Mouse (Mus musculus): ENCODE measurements around the gene Adssl1. TPM values are rescaled to one million over a fixed set of nuclear protein-coding genes. Genes with fewer than 3 reads are reported as not detected.

The Adssl1 gene
- polyA plus RNA-seq, 1 experiment from 2014 or later, result 4.7 TPM

DNA sequence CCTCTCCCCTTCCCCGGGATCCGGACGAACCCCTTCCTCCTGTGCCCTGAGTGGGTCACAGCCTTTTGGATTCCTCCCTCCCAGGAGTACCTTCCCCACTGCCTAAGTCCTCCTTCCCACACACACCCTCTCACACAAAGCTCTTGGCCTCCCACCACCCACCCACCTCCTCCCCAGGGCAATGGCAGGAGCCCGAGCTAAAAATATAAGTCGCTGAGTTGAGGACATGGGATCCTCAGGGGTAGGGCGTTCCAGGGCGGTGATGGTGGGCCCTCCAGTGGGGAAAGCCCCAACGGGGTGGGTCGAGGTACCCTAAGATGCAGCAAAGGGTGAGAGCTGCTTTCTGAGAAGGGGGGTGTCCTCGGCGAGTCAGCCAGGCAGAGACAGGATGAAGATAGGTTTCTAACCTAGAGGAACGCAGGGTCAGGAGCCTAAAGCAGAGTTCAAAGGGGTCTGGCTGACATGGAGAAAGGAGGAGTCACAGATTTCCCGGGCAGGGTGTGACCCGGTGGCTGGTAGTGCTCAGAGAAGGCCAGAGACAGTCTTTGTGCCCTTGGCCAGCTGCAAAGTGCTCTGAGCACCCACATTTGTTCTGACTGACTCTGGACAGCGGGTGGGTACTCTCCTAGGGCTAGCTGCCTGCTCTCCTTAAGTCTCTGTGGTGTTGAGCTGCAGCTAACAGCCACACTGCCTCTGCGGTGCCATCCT, 663 bp downstream of the Adssl1 start:
- Histone ChIP-seq H3K4me2 (replicated peaks; ENCODE audit: low read depth) (peak overlapping the region; percentile 94), H3K27ac (replicated peaks) (no peak overlapping the region), H3K4me3 (ENCODE audit: low read depth, low read length) (peak overlapping the region; percentile 50), H3K36me3 (ENCODE audit: control insufficient read depth, insufficient read depth, low read length) (no peaks in the 10 kb centered on the region), H3K9ac (ENCODE audit: low read length) (peak overlapping the region; percentile 61), H3K9me3 (ENCODE audit: control insufficient read depth, low read length) (no peaks in the 10 kb centered on the region), H3K4me1 (replicated peaks; ENCODE audit: control insufficient read depth, insufficient read depth) (no peaks in the 10 kb centered on the region; the same call in 1 of the 2 replicates), H3K27me3 (ENCODE audit: control insufficient read depth, insufficient read depth, low read length) (no peaks in the 10 kb centered on the region)
- ATAC-seq (ENCODE audit: low FRiP score, low TSS enrichment) (no peak), DNase-seq (ENCODE audit: low spot score) (no peak)
- 23% methylated on average over 16 of the region's 16 CpGs for WGBS
- TF ChIP-seq EP300 (optimal IDR thresholded peaks at IDR 0.05) (no peak), CTCF (IDR thresholded peaks at IDR 0.05; ENCODE audit: low read depth) (no peak)

- 89% methylated on average over 3 of the region's 3 CpGs for WGBS
- Histone ChIP-seq H3K27ac (replicated peaks) (no peak overlapping the region), H3K4me2 (replicated peaks; ENCODE audit: low read depth) (no peak overlapping the region), H3K9ac (ENCODE audit: low read length) (no peak overlapping the region), H3K36me3 (ENCODE audit: control insufficient read depth, insufficient read depth, low read length) (no peaks in the 10 kb centered on the region), H3K9me3 (ENCODE audit: control insufficient read depth, low read length) (no peaks in the 10 kb centered on the region), H3K27me3 (ENCODE audit: control insufficient read depth, insufficient read depth, low read length) (no peaks in the 10 kb centered on the region), H3K4me1 (replicated peaks; ENCODE audit: control insufficient read depth, insufficient read depth) (peaks cover 2% of the 10 kb centered on the region; the same call in 1 of the 2 replicates), H3K4me3 (ENCODE audit: low read depth, low read length) (no peak overlapping the region)
- ATAC-seq (ENCODE audit: low FRiP score, low TSS enrichment) (no peak), DNase-seq (ENCODE audit: low spot score) (no peak)
- TF ChIP-seq EP300 (optimal IDR thresholded peaks at IDR 0.05) (no peak), CTCF (IDR thresholded peaks at IDR 0.05; ENCODE audit: low read depth) (no peak)
These were observed 2.1 kb downstream of the Adssl1 start for GRCm38 (mm10) chr12:112621900-112622299.

GRCm38 (mm10) chr12:112623742-112624141, 3.9 kb downstream of the Adssl1 start:
- H3K9me3 ChIP-seq (ENCODE audit: control insufficient read depth, low read length), result no peaks in the 10 kb centered on the region
- H3K9ac ChIP-seq (ENCODE audit: low read length), result no peak overlapping the region
- peaks cover 4% of the 10 kb centered on the region; the same call in 1 of the 2 replicates for H3K4me1 ChIP-seq (replicated peaks; ENCODE audit: control insufficient read depth, insufficient read depth)
- H3K4me3 ChIP-seq (ENCODE audit: low read depth, low read length), result no peak overlapping the region
- H3K27me3 ChIP-seq (ENCODE audit: control insufficient read depth, insufficient read depth, low read length), result no peaks in the 10 kb centered on the region
- no peak overlapping the region for H3K27ac ChIP-seq (replicated peaks)
- DNase-seq (ENCODE audit: low spot score), result peak; percentile 78
- no peak overlapping the region for H3K4me2 ChIP-seq (replicated peaks; ENCODE audit: low read depth)
- H3K36me3 ChIP-seq (ENCODE audit: control insufficient read depth, insufficient read depth, low read length), result no peaks in the 10 kb centered on the region
- TF ChIP-seq CTCF (IDR thresholded peaks at IDR 0.05; ENCODE audit: low read depth) (peak; percentile 93), EP300 (optimal IDR thresholded peaks at IDR 0.05) (no peak)
- 18% methylated on average over 2 of the region's 2 CpGs for WGBS
- ATAC-seq (ENCODE audit: low FRiP score, low TSS enrichment), result peak; percentile 8; the same call in 1 of the 2 replicates

- TF ChIP-seq EP300 (optimal IDR thresholded peaks at IDR 0.05), result no peak
- TF ChIP-seq CTCF (IDR thresholded peaks at IDR 0.05; ENCODE audit: low read depth), result no peak
- no peaks in the 10 kb centered on the region for H3K27me3 ChIP-seq (ENCODE audit: control insufficient read depth, insufficient read depth, low read length)
These were observed 5.9 kb downstream of the Adssl1 start for GRCm38 (mm10) chr12:112625700-112626099.

GRCm38 (mm10) chr12:112626455-112626854, 6.6 kb downstream of the Adssl1 start:
- H3K4me2 ChIP-seq (replicated peaks; ENCODE audit: low read depth), result no peak overlapping the region
- no peak for DNase-seq (ENCODE audit: low spot score)
- no peak for ATAC-seq (ENCODE audit: low FRiP score, low TSS enrichment)
- H3K27me3 ChIP-seq (ENCODE audit: control insufficient read depth, insufficient read depth, low read length), result no peaks in the 10 kb centered on the region
- H3K9me3 ChIP-seq (ENCODE audit: control insufficient read depth, low read length), result no peaks in the 10 kb centered on the region
- H3K27ac ChIP-seq (replicated peaks), result no peak overlapping the region
- TF ChIP-seq CTCF (IDR thresholded peaks at IDR 0.05; ENCODE audit: low read depth) (no peak), EP300 (optimal IDR thresholded peaks at IDR 0.05) (no peak)
- WGBS, result 48% methylated on average over 6 of the region's 6 CpGs
- H3K9ac ChIP-seq (ENCODE audit: low read length), result no peak overlapping the region
- H3K4me1 ChIP-seq (replicated peaks; ENCODE audit: control insufficient read depth, insufficient read depth), result peaks cover 10% of the 10 kb centered on the region
- no peaks in the 10 kb centered on the region for H3K36me3 ChIP-seq (ENCODE audit: control insufficient read depth, insufficient read depth, low read length)
- H3K4me3 ChIP-seq (ENCODE audit: low read depth, low read length), result no peak overlapping the region

More at GRCm38 (mm10) chr12:112625700-112626099, 5.9 kb downstream of the Adssl1 start:
- no peaks in the 10 kb centered on the region for H3K36me3 ChIP-seq (ENCODE audit: control insufficient read depth, insufficient read depth, low read length)
- DNase-seq (ENCODE audit: low spot score) (no peak), ATAC-seq (ENCODE audit: low FRiP score, low TSS enrichment) (no peak)
- H3K27ac ChIP-seq (replicated peaks), result no peak overlapping the region
- no peak overlapping the region for H3K4me3 ChIP-seq (ENCODE audit: low read depth, low read length)
- 86% methylated on average over 4 of the region's 4 CpGs for WGBS
- H3K4me1 ChIP-seq (replicated peaks; ENCODE audit: control insufficient read depth, insufficient read depth), result peaks cover 10% of the 10 kb centered on the region
- no peak overlapping the region for H3K4me2 ChIP-seq (replicated peaks; ENCODE audit: low read depth)
- no peaks in the 10 kb centered on the region for H3K9me3 ChIP-seq (ENCODE audit: control insufficient read depth, low read length)
- H3K9ac ChIP-seq (ENCODE audit: low read length), result no peak overlapping the region
